Mouse (Mus musculus) neural tube, embryonic 11.5 days (tissue): Measurements from ENCODE around the gene Cdcp1. TPM values are rescaled to one million over a fixed set of nuclear protein-coding genes. Genes with fewer than 3 reads are reported as not detected.

Experiments
- ATAC-seq: fragments of 200-750 bp; cut with Nextera tagmentation; 2 replicates; pipeline ENCODE4 v1.8.0; 2017; ENCODE audit warnings: moderate number of reproducible peaks, mild to moderate bottlenecking, moderate TSS enrichment, moderate library complexity; ENCODE audit not compliant: insufficient read depth, low FRiP score, low TSS enrichment
- DNase-seq: peaks from one replicate; pipeline ENCODE4 v3.0.0-alpha.2; 2015; ENCODE audit warnings: low spot score
- H3K27ac ChIP-seq: fragments of 300-500 bp; sonication (generic); 2 replicates; pipeline ENCODE4 v1.5.1; 2014; ENCODE audit warnings: low read depth, mild to moderate bottlenecking, low read length
- H3K27me3 ChIP-seq: fragments of 300-500 bp; sonication (generic); 2 replicates; pipeline ENCODE4 v1.6.1; 2014; ENCODE audit warnings: mild to moderate bottlenecking, low read length, mixed read lengths; ENCODE audit not compliant: control insufficient read depth, insufficient read depth
- H3K36me3 ChIP-seq: fragments of 300-500 bp; sonication (generic); 2 replicates; pipeline ENCODE4 v1.6.1; 2014; ENCODE audit warnings: mild to moderate bottlenecking, low read length, moderate library complexity, mixed read lengths; ENCODE audit not compliant: control insufficient read depth, insufficient read depth
- H3K4me1 ChIP-seq: fragments of 300-500 bp; sonication (generic); 2 replicates; pipeline ENCODE4 v1.6.1; 2014; ENCODE audit warnings: low read length, mixed read lengths; ENCODE audit not compliant: control insufficient read depth, insufficient read depth
- H3K4me2 ChIP-seq: fragments of 300-500 bp; sonication (generic); 2 replicates; pipeline ENCODE4 v1.6.1; 2014; ENCODE audit warnings: low read depth, mild to moderate bottlenecking, moderate library complexity
- H3K4me3 ChIP-seq: fragments of 300-500 bp; sonication (generic); 2 replicates; pipeline ENCODE4 v1.5.1; 2014; ENCODE audit warnings: low read depth, low read length
- H3K9ac ChIP-seq: fragments of 300-500 bp; sonication (generic); 2 replicates; pipeline ENCODE4 v1.6.1; 2014; ENCODE audit warnings: mild to moderate bottlenecking, low read length
- H3K9me3 ChIP-seq: fragments of 300-500 bp; sonication (generic); 2 replicates; pipeline ENCODE4 v1.6.1; 2016; ENCODE audit warnings: low read length; ENCODE audit not compliant: control insufficient read depth
- WGBS: fragments of 180-500 bp; shearing (Covaris S2); extraction: QIAGEN DNeasy Blood & Tissue Kit; methylation state at CpG from one replicate; pipeline ENCODE4 v1.1.7; 2014; 5-methylcytosine and 5-hydroxymethylcytosine counted together
- polyA plus RNA-seq: library from polyadenylated mRNA; unstranded; fragments of >200 nt; fragmentation: Nextera tagmentation; extraction: Ambion mirVana; gene quantifications from 2 replicates; pipeline ENCODE4 v1.2.1, GENCODE M21; 2014

Gene Cdcp1
- polyA plus RNA-seq, 1 experiment from 2014 or later, result 0.58 TPM

DNA sequence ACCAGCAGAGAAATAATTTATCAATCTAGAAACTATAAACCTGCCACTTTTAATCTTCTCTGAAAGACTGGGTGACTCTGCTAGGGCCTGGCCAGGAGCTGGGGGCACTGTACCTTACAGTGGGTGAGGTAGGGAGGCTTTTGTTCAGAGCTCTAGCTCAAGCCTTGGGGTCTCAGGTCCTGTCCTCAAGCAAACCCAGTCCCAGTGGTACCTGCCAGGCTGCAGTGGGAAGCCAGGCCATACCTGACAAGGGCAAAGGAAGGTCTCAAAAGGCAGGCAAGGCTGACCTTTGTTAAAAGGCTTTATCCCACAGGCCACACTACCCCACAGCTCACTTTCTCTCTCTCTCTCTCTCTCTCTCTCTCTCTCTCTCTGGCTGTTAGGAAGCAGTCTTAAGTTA, 12.8 kb upstream of the Cdcp1 start:
- H3K4me3 ChIP-seq, result no peak overlapping the region
- no peaks in the 10 kb centered on the region for H3K36me3 ChIP-seq
- H3K9ac ChIP-seq, result no peak overlapping the region
- no peak overlapping the region for H3K27ac ChIP-seq
- H3K9me3 ChIP-seq, result no peaks in the 10 kb centered on the region
- H3K27me3 ChIP-seq, result no peaks in the 10 kb centered on the region
- H3K4me2 ChIP-seq, result no peak overlapping the region
- no peak for ATAC-seq
- DNase-seq, result no peak
- H3K4me1 ChIP-seq, result no peaks in the 10 kb centered on the region

DNA sequence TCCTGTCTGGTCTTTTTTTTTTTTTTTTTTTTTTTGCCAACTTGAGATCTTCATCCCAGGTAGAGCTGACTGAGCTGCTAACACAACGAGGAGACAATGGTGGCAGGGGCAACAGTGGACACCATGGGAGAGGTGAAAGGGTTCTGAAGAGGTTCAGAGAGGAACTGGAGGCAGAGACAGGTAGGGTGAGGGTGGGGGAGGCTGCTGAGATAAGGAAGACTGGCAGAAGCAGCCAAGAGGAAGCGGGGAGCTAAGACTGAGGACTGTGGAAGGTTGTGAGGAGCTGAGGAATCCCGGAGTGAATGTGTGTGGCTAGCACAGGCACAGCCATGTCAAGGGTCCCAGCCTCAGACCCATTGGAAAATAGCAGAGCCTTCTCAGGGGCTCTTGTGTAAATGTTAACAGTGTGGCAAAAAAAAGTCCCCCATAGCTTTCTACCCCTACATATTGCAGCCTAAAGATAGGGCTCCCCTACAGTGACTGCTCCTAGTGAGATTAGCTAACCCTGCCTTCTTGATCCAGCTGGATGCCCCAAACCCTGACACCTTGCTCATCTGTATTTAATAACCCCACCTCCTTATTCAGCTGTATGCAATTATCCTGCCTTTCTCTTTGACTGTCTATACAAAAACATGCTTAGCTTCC, 11.4 kb upstream of the Cdcp1 start:
- no peaks in the 10 kb centered on the region for H3K4me1 ChIP-seq
- WGBS, result 74% methylated on average over 3 of the region's 3 CpGs
- H3K4me2 ChIP-seq, result no peak overlapping the region
- DNase-seq (no peak), ATAC-seq (no peak)
- no peaks in the 10 kb centered on the region for H3K9me3 ChIP-seq
- H3K27me3 ChIP-seq, result no peaks in the 10 kb centered on the region
- H3K36me3 ChIP-seq, result no peaks in the 10 kb centered on the region
- H3K27ac ChIP-seq, result no peak overlapping the region
- H3K4me3 ChIP-seq, result no peak overlapping the region
- H3K9ac ChIP-seq, result no peak overlapping the region

DNA sequence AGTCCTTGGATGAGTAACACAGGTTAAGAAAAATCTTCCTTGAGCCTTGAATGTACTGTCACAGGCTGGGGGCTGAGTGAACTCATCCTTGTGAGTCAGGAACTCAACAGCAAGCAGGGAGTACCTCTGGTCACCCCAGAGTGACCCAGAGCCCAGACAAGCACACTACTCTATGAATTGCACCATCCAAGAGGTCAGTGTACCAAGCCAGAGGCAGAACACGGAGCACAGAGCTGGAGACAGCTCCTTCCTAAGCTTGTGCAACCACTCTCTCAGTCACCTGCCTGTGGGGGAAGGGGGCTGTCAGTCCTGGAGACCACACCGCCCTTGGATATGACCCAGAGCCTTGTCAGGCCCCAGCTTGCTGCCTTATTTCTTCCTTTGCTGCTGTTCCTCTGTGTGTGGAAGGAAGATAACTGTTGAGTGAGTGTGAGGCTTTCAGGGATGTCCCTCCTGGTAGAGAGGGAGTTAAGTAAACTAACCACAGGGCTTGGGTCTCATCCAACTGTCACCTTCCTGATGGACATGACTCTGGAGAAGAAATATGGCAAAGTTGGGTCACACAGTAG, 9.1 kb upstream of the Cdcp1 start:
- H3K27ac ChIP-seq, result no peak overlapping the region
- WGBS, result 76% methylated on average over 2 of the region's 2 CpGs
- H3K9me3 ChIP-seq, result no peaks in the 10 kb centered on the region

GRCm38 (mm10) chr9:123219826-123220225, 4.0 kb upstream of the Cdcp1 start:
- no peaks in the 10 kb centered on the region for H3K4me1 ChIP-seq
- H3K4me2 ChIP-seq, result no peak overlapping the region
- ATAC-seq (no peak), DNase-seq (no peak)
- WGBS, result 71% methylated on average over 5 of the region's 5 CpGs
- peaks cover 13% of the 10 kb centered on the region for H3K27me3 ChIP-seq
- no peak overlapping the region for H3K9ac ChIP-seq
- no peak overlapping the region for H3K4me3 ChIP-seq
- no peaks in the 10 kb centered on the region for H3K36me3 ChIP-seq
- no peaks in the 10 kb centered on the region for H3K9me3 ChIP-seq
- no peak overlapping the region for H3K27ac ChIP-seq

More for the DNA sequence above, 9.1 kb upstream of the Cdcp1 start:
- no peak for DNase-seq
- Histone ChIP-seq H3K36me3 (no peaks in the 10 kb centered on the region), H3K4me2 (no peak overlapping the region), H3K4me3 (no peak overlapping the region), H3K4me1 (no peaks in the 10 kb centered on the region), H3K9ac (no peak overlapping the region), H3K27me3 (no peaks in the 10 kb centered on the region)
- ATAC-seq, result no peak

DNA sequence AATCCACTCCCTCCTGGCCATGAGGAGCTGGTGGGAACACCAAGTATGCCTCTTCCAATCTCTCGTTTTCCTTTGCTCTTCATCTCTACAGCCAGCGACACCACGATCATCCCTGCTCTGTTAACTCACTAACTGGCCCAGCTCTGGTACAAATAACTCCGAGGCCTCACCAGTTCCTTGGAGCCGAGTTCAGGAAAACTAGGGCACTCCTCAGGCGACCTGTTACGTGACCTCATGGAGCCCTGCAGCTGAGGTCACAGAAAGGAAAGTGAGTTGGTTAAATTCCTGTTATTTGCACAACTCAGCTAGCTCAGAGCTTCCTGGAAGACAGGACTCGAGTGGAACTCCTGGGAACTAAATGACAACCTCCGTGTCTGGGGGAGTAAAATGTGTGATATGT, 2.5 kb downstream of the Cdcp1 start:
- H3K36me3 ChIP-seq, result no peaks in the 10 kb centered on the region
- 79% methylated on average over 9 of the region's 9 CpGs for WGBS
- H3K27ac ChIP-seq, result no peak overlapping the region
- no peak for DNase-seq
- no peak for ATAC-seq
- H3K4me1 ChIP-seq, result no peaks in the 10 kb centered on the region
- H3K4me2 ChIP-seq, result no peak overlapping the region
- peaks cover 13% of the 10 kb centered on the region for H3K27me3 ChIP-seq
- H3K9ac ChIP-seq, result no peak overlapping the region
- H3K9me3 ChIP-seq, result no peaks in the 10 kb centered on the region
- no peak overlapping the region for H3K4me3 ChIP-seq

DNA sequence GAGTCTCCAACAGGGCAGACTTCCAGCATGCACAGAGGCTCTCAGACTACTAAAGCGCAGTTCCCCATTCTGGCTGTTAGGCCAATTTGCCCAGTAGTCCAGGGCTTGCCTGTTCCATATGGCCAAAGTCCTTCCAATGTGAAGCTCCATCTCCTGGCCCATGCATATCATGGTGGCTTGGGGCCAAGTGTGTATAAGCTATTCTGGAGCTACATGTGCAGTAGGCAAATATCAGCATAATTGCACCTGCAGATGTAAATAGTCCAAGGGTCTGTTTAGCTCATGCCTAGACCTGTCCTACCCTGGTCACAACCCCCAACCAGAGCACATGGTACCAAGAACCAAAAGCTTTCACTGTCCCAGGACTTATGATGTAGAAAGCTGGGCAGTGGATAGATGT, 7.9 kb downstream of the Cdcp1 start:
- no peaks in the 10 kb centered on the region for H3K27me3 ChIP-seq
- H3K4me2 ChIP-seq, result no peak overlapping the region
- H3K36me3 ChIP-seq, result no peaks in the 10 kb centered on the region
- H3K4me3 ChIP-seq, result no peak overlapping the region
- ATAC-seq (no peak), DNase-seq (no peak)
- H3K9me3 ChIP-seq, result no peaks in the 10 kb centered on the region
- H3K4me1 ChIP-seq, result no peaks in the 10 kb centered on the region
- no peak overlapping the region for H3K9ac ChIP-seq
- no peak overlapping the region for H3K27ac ChIP-seq
- WGBS, result 96% methylated on average over 1 of the region's 1 CpGs

- Histone ChIP-seq H3K36me3 (no peaks in the 10 kb centered on the region), H3K4me3 (no peak overlapping the region), H3K27me3 (no peaks in the 10 kb centered on the region), H3K9me3 (no peaks in the 10 kb centered on the region), H3K9ac (no peak overlapping the region), H3K4me2 (no peak overlapping the region), H3K4me1 (no peaks in the 10 kb centered on the region), H3K27ac (no peak overlapping the region)
- 93% methylated on average over 2 of the region's 2 CpGs for WGBS
- no peak for ATAC-seq
- DNase-seq, result no peak
Measured at GRCm38 (mm10) chr9:123206948-123207347, 8.9 kb downstream of the Cdcp1 start.

DNA sequence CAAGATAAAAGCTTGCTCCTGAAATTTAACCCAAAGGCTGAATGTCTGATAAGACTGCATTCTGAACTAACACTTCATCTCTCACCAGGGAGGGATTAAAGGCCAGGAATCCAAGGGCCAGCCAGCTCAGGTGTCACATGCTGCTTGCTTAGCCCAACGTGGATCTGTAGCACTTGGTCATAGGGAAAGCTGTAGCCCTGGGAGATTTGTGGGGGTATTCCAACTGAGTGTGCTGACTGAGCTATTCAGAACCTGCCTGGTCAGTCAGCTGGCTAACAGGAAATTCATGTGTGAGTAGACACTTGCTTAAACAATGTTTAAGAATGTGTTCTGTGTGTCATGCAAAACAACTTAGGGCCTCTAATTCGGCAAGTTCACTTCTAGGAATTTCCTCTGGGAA, 9.3 kb downstream of the Cdcp1 start:
- H3K36me3 ChIP-seq, result no peaks in the 10 kb centered on the region
- no peaks in the 10 kb centered on the region for H3K4me1 ChIP-seq
- H3K27ac ChIP-seq, result no peak overlapping the region
- no peaks in the 10 kb centered on the region for H3K27me3 ChIP-seq
- 68% methylated on average over 2 of the region's 2 CpGs for WGBS
- H3K4me3 ChIP-seq, result no peak overlapping the region
- no peaks in the 10 kb centered on the region for H3K9me3 ChIP-seq
- H3K4me2 ChIP-seq, result no peak overlapping the region
- DNase-seq (no peak), ATAC-seq (no peak)
- H3K9ac ChIP-seq, result no peak overlapping the region

GRCm38 (mm10) chr9:123200116-123200515, 15.7 kb downstream of the Cdcp1 start:
- 80% methylated on average over 3 of the region's 3 CpGs for WGBS
- no peak overlapping the region for H3K27ac ChIP-seq
- DNase-seq (no peak), ATAC-seq (no peak)
- no peaks in the 10 kb centered on the region for H3K4me1 ChIP-seq
- H3K36me3 ChIP-seq, result no peaks in the 10 kb centered on the region
- no peak overlapping the region for H3K4me3 ChIP-seq
- H3K9ac ChIP-seq, result no peak overlapping the region
- H3K27me3 ChIP-seq, result no peaks in the 10 kb centered on the region
- no peaks in the 10 kb centered on the region for H3K9me3 ChIP-seq
- H3K4me2 ChIP-seq, result no peak overlapping the region
